ENCODE assay signal across 8 mouse cellular contexts in genomic region chr3:95895501-95895900, GRCm38 (mm10). TPM values are rescaled to one million over a fixed set of nuclear protein-coding genes. Genes with fewer than 3 reads are reported as not detected.
DNase-seq lines count a peak whose midpoint lies in the region; ATAC-seq and TF ChIP-seq lines count a peak whose summit lies in the region.
"Not testable (repeated sequence)": the region's sequence is repeated elsewhere in the genome, so short reads cannot be mapped to it uniquely, and the experiment has no call there.
"Had no signal": no experiment of that assay in that cellular context is flagged by ENCODE, and none has a peak within 500 bp of the region (broad histone marks: within the 10 kb centered on the region; RNA-seq: fewer than 3 reads in every experiment).

No protein-coding gene starts in this region.

- 82% methylated on average over 7 of the region's 7 CpGs for WGBS in hindbrain, embryonic 12.5 days
- 88% methylated on average over 7 of the region's 7 CpGs for WGBS in intestine, embryonic 14.5 days
- 84% methylated on average over 7 of the region's 7 CpGs for WGBS in limb, embryonic 13.5 days
- WGBS in lung, embryonic 16.5 days: 76% methylated on average over 7 of the region's 7 CpGs

- H3K27ac ChIP-seq in cortical plate, adult 2 months (ENCODE audit: insufficient read depth, low read length); hindbrain, embryonic 12.5 days; intestine, embryonic 14.5 days (ENCODE audit: low read depth); limb, embryonic 13.5 days; lung, embryonic 16.5 days (ENCODE audit: low read length): not testable (repeated sequence)

- not testable (repeated sequence) for ATAC-seq in hindbrain, embryonic 12.5 days (ENCODE audit: low FRiP score); intestine, embryonic 14.5 days (replicated peaks; ENCODE audit: low FRiP score, low TSS enrichment, low read depth); limb, embryonic 13.5 days (ENCODE audit: low FRiP score, low read depth); lung, embryonic 16.5 days (ENCODE audit: low read depth)

- peaks cover 14% of the 10 kb centered on the region for H3K79me2 ChIP-seq in myocyte (ENCODE audit: control insufficient read depth, insufficient read depth)

- not testable (repeated sequence) for H3K9me3 ChIP-seq in hindbrain, embryonic 12.5 days (replicated peaks); intestine, embryonic 14.5 days (ENCODE audit: control insufficient read depth, low read length); limb, embryonic 13.5 days; lung, embryonic 16.5 days (ENCODE audit: control insufficient read depth, low read length)

- not testable (repeated sequence) for H3K4me1 ChIP-seq in cortical plate, adult 2 months (ENCODE audit: control insufficient read depth, insufficient read depth, low read length)
- peaks cover 28% of the 10 kb centered on the region for H3K4me1 ChIP-seq in hindbrain, embryonic 12.5 days
- H3K4me1 ChIP-seq in intestine, embryonic 14.5 days (replicated peaks; ENCODE audit: control insufficient read depth, insufficient read depth, low read length): peaks cover 24% of the 10 kb centered on the region
- H3K4me1 ChIP-seq in limb, embryonic 13.5 days: peaks cover 36% of the 10 kb centered on the region
- H3K4me1 ChIP-seq in lung, embryonic 16.5 days (replicated peaks; ENCODE audit: control insufficient read depth, insufficient read depth, low read length): peaks cover 22% of the 10 kb centered on the region

- not testable (repeated sequence) for H3K36me3 ChIP-seq in hindbrain, embryonic 12.5 days; lung, embryonic 16.5 days (ENCODE audit: control insufficient read depth, insufficient read depth, low read length); myocyte (ENCODE audit: control insufficient read depth, insufficient read depth)
- peaks cover 10% of the 10 kb centered on the region; the same call in 1 of the 2 replicates for H3K36me3 ChIP-seq in intestine, embryonic 14.5 days (ENCODE audit: control insufficient read depth, insufficient read depth, low read length)
- peaks cover 16% of the 10 kb centered on the region; the same call in 1 of the 2 replicates for H3K36me3 ChIP-seq in limb, embryonic 13.5 days

- H3K4me2 ChIP-seq in hindbrain, embryonic 12.5 days (replicated peaks): 0 out of 2 replicates have a peak overlapping the region, but pooled peaks have one; percentile 17
- H3K4me2 ChIP-seq in intestine, embryonic 14.5 days (ENCODE audit: low read length): 0 out of 2 replicates have a peak overlapping the region, but pooled peaks have one; percentile 77
- peak overlapping the region; percentile 90; the same call in 1 of the 2 replicates for H3K4me2 ChIP-seq in limb, embryonic 13.5 days (replicated peaks)
- peak overlapping the region; percentile 22; the same call in 1 of the 2 replicates for H3K4me2 ChIP-seq in lung, embryonic 16.5 days (ENCODE audit: low read depth, low read length)
- peak overlapping the region; percentile 71 for H3K4me2 ChIP-seq in myocyte (ENCODE audit: low read depth)

- not testable (repeated sequence) for TF ChIP-seq POLR2A in cortical plate, adult 2 months (IDR thresholded peaks at IDR 0.05; ENCODE audit: extremely low read depth, insufficient read depth, low read length); myocyte (IDR thresholded peaks at IDR 0.05; ENCODE audit: insufficient read length, low read depth)

- DNase-seq in heart, adult 11 months: peak; percentile 90
- DNase-seq in intestine, embryonic 14.5 days (ENCODE audit: low spot score): not testable (repeated sequence)

- H3ac ChIP-seq in myocyte (ENCODE audit: control insufficient read depth, insufficient read length): not testable (repeated sequence)

- H3K9ac ChIP-seq in hindbrain, embryonic 12.5 days; intestine, embryonic 14.5 days (ENCODE audit: low read length); limb, embryonic 13.5 days; lung, embryonic 16.5 days (ENCODE audit: low read length): not testable (repeated sequence)

- H3K27me3 ChIP-seq in hindbrain, embryonic 12.5 days; intestine, embryonic 14.5 days (replicated peaks; ENCODE audit: control insufficient read depth, insufficient read depth, low read length); limb, embryonic 13.5 days; lung, embryonic 16.5 days (ENCODE audit: control insufficient read depth, insufficient read depth, low read depth, low read length); myocyte (ENCODE audit: control insufficient read depth, insufficient read depth, insufficient read length): not testable (repeated sequence)

- peak overlapping the region; percentile 96; the same call in 1 of the 2 replicates for H3K4me3 ChIP-seq in cortical plate, adult 2 months (ENCODE audit: insufficient read depth, low read length)
- not testable (repeated sequence) for H3K4me3 ChIP-seq in hindbrain, embryonic 12.5 days; intestine, embryonic 14.5 days (ENCODE audit: low read depth, low read length); limb, embryonic 13.5 days; lung, embryonic 16.5 days (ENCODE audit: low read length)
- H3K4me3 ChIP-seq in myocyte: peak overlapping the region; percentile 81

- TF ChIP-seq CTCF in cortical plate, adult 2 months (IDR thresholded peaks at IDR 0.05; ENCODE audit: extremely low read depth, insufficient read depth, low read length): not testable (repeated sequence)

RNA-seq across cellular contexts. Expression of gene Aph1a, which starts 1.7 kb away (rescaled TPM):
- 68.6 and 71.6 TPM in 2 replicates for polyA plus RNA-seq in cortical plate, adult 2 months (2012; rRNA removed)
- polyA plus RNA-seq in hindbrain, embryonic 12.5 days (2016; fragmentation: Nextera tagmentation; extraction: Ambion mirVana): 32.4 and 36.8 TPM in 2 replicates
- 40.4 and 44.1 TPM in 2 replicates for polyA plus RNA-seq in intestine, embryonic 14.5 days (2014; fragmentation: Nextera tagmentation; extraction: Ambion mirVana)
- polyA plus RNA-seq in limb, embryonic 13.5 days (2015; fragmentation: Nextera tagmentation; extraction: Ambion mirVana): 30.2 and 30.9 TPM in 2 replicates
- polyA plus RNA-seq in lung, embryonic 16.5 days (2015; fragmentation: Nextera tagmentation; extraction: Ambion mirVana): 39.1 and 39.4 TPM in 2 replicates
- polyA plus RNA-seq in myocyte (2012; fragmentation: generic; extraction: Trizol): 106 TPM

RNA-seq across cellular contexts. Expression of gene BC028528, which starts 3.7 kb away (rescaled TPM):
- polyA plus RNA-seq in cortical plate, adult 2 months (2012; rRNA removed): 14.2 and 15.6 TPM in 2 replicates
- 9.2 and 12.1 TPM in 2 replicates for polyA plus RNA-seq in hindbrain, embryonic 12.5 days (2016; fragmentation: Nextera tagmentation; extraction: Ambion mirVana)
- 20.8 and 23.9 TPM in 2 replicates for polyA plus RNA-seq in intestine, embryonic 14.5 days (2014; fragmentation: Nextera tagmentation; extraction: Ambion mirVana)
- polyA plus RNA-seq in limb, embryonic 13.5 days (2015; fragmentation: Nextera tagmentation; extraction: Ambion mirVana): 14.5 and 16.1 TPM in 2 replicates
- 81.5 and 85.5 TPM in 2 replicates for polyA plus RNA-seq in lung, embryonic 16.5 days (2015; fragmentation: Nextera tagmentation; extraction: Ambion mirVana)
- 11.3 TPM for polyA plus RNA-seq in myocyte (2012; fragmentation: generic; extraction: Trizol)

RNA-seq across cellular contexts. Expression of gene Car14, which starts 9.0 kb away (rescaled TPM):
- 19.9 and 22.3 TPM in 2 replicates for polyA plus RNA-seq in cortical plate, adult 2 months (2012; rRNA removed)
- polyA plus RNA-seq in hindbrain, embryonic 12.5 days (2016; fragmentation: Nextera tagmentation; extraction: Ambion mirVana): 12.8 and 13.8 TPM in 2 replicates
- polyA plus RNA-seq in intestine, embryonic 14.5 days (2014; fragmentation: Nextera tagmentation; extraction: Ambion mirVana): 2.7 and 4.3 TPM in 2 replicates
- polyA plus RNA-seq in limb, embryonic 13.5 days (2015; fragmentation: Nextera tagmentation; extraction: Ambion mirVana): 36.8 and 37.0 TPM in 2 replicates
- polyA plus RNA-seq in lung, embryonic 16.5 days (2015; fragmentation: Nextera tagmentation; extraction: Ambion mirVana): 9.2 and 13.0 TPM in 2 replicates
- 0.11 TPM for polyA plus RNA-seq in myocyte (2012; fragmentation: generic; extraction: Trizol)
- polyA plus RNA-seq: C2C12 had no signal

RNA-seq across cellular contexts. Expression of gene Ciart, which starts 13.4 kb away (rescaled TPM):
- 54.7 and 63.6 TPM in 2 replicates for polyA plus RNA-seq in cortical plate, adult 2 months (2012; rRNA removed)
- polyA plus RNA-seq in hindbrain, embryonic 12.5 days (2016; fragmentation: Nextera tagmentation; extraction: Ambion mirVana): 4.0 and 7.7 TPM in 2 replicates
- polyA plus RNA-seq in intestine, embryonic 14.5 days (2014; fragmentation: Nextera tagmentation; extraction: Ambion mirVana): 6.7 and 7.9 TPM in 2 replicates
- 9.7 and 10.2 TPM in 2 replicates for polyA plus RNA-seq in limb, embryonic 13.5 days (2015; fragmentation: Nextera tagmentation; extraction: Ambion mirVana)
- 5.1 and 5.6 TPM in 2 replicates for polyA plus RNA-seq in lung, embryonic 16.5 days (2015; fragmentation: Nextera tagmentation; extraction: Ambion mirVana)
- 22.4 TPM for polyA plus RNA-seq in myocyte (2012; fragmentation: generic; extraction: Trizol)

RNA-seq across cellular contexts. Expression of gene Mrps21, which starts 24.2 kb away (rescaled TPM):
- polyA plus RNA-seq in cortical plate, adult 2 months (2012; rRNA removed): 250 and 251 TPM in 2 replicates
- polyA plus RNA-seq in hindbrain, embryonic 12.5 days (2016; fragmentation: Nextera tagmentation; extraction: Ambion mirVana): 309 and 346 TPM in 2 replicates
- polyA plus RNA-seq in intestine, embryonic 14.5 days (2014; fragmentation: Nextera tagmentation; extraction: Ambion mirVana): 342 and 343 TPM in 2 replicates
- 311 and 318 TPM in 2 replicates for polyA plus RNA-seq in limb, embryonic 13.5 days (2015; fragmentation: Nextera tagmentation; extraction: Ambion mirVana)
- 326 and 362 TPM in 2 replicates for polyA plus RNA-seq in lung, embryonic 16.5 days (2015; fragmentation: Nextera tagmentation; extraction: Ambion mirVana)
- 400 TPM for polyA plus RNA-seq in myocyte (2012; fragmentation: generic; extraction: Trizol)

Comparison
In these comparisons a context has a peak if more than half of its experiments do, and no peak if none do; other contexts are left out.
1. H3K4me2 ChIP-seq: peak in every context shown above with its lines; median percentile 90 in limb, embryonic 13.5 days; 77 in intestine, embryonic 14.5 days; 71 in myocyte; 22 in lung, embryonic 16.5 days; 17 in hindbrain, embryonic 12.5 days.